Mouse (Mus musculus) bone marrow macrophage, adult 2 months (primary cell): ENCODE data around the gene Fam89a.

Experiments
- CTCF ChIP-seq: IDR thresholded peaks from 2 replicates; pipeline ENCODE4 v1.5.1; 2012; ENCODE audit warnings: low read depth, mild to moderate bottlenecking, low read length, moderate library complexity
- POLR2A ChIP-seq: IDR thresholded peaks from 2 replicates; pipeline ENCODE4 v1.6.1; 2012; ENCODE audit warnings: mild to moderate bottlenecking, low read depth, low read length, borderline replicate concordance

DNA sequence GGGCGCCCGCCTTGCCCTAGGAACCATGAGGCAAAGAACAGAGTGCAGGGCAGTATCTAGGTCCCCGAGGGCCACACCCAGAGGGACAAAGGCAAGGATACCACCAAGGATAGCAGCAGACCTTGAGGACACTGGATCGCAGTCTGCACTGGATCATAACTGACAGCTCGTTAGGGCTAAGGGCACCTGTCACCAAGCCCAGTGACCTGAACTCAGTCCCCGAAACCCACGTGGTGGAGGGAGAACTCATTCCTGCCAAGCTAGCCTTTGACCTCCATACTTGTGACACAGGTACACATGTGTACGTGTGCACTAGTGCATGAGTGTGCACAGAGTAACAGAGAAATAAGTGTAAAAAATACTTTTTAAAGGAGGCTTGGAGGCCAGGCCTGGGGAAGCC lies 35.9 kb downstream of the Fam89a start:
- TF ChIP-seq POLR2A (no peak), CTCF (no peak)
